10 mouse cellular contexts compared by ENCODE assay signal in the genomic region with DNA sequence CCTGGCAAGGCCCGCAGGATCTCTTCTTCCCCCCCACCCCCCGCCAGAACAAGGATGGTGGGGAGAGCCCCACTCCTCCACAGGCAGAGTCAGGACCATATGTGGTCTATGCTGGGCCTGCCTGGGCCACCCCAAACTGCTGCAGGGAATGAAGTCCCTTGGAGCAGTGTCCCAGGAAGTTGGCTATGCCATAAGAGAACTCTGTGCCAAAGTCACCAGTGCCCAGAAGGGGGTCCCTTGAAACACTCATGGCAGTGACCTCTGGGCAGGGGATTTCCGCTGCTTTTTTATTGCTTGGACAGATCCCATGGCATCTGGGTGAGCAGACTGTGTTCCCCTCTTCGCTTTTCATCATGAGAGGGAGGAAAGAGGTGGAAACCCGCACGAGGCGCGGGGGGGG. TPM values are rescaled to one million over a fixed set of nuclear protein-coding genes. Genes with fewer than 3 reads are reported as not detected.
DNase-seq lines count a peak whose midpoint lies in the region; ATAC-seq and TF ChIP-seq lines count a peak whose summit lies in the region.
"Had no signal": no experiment of that assay in that cellular context is flagged by ENCODE, and none has a peak within 500 bp of the region (broad histone marks: within the 10 kb centered on the region; RNA-seq: fewer than 3 reads in every experiment).

No protein-coding gene starts in this region.

- 0 out of 2 replicates have a peak overlapping the region, but pooled peaks have one; percentile 6 for H3K9ac ChIP-seq in heart, adult 2 months (ENCODE audit: low read depth, low read length)
- no peak overlapping the region for H3K9ac ChIP-seq in midbrain, embryonic 16.5 days (ENCODE audit: low read depth, low read length)
- H3K9ac ChIP-seq in hindbrain, embryonic 13.5 days: peak overlapping the region; percentile 11; the same call in 1 of the 2 replicates
- no peak overlapping the region for H3K9ac ChIP-seq in neural tube, embryonic 13.5 days

- H3K4me1 ChIP-seq in heart, adult 2 months (ENCODE audit: control insufficient read depth, insufficient read depth, low read length): peaks cover 54% of the 10 kb centered on the region
- peaks cover 100% of the 10 kb centered on the region for H3K4me1 ChIP-seq in midbrain, embryonic 10.5 days
- peaks cover 66% of the 10 kb centered on the region for H3K4me1 ChIP-seq in midbrain, embryonic 16.5 days (ENCODE audit: control insufficient read depth, insufficient read depth, low read length)
- H3K4me1 ChIP-seq in hindbrain, embryonic 13.5 days (replicated peaks): peaks cover 99% of the 10 kb centered on the region
- peaks cover 100% of the 10 kb centered on the region for H3K4me1 ChIP-seq in neural tube, embryonic 13.5 days (replicated peaks)

- no peak for ATAC-seq in midbrain, embryonic 16.5 days
- ATAC-seq in hindbrain, embryonic 13.5 days (ENCODE audit: low FRiP score): no peak
- no peak for ATAC-seq in neural tube, embryonic 13.5 days (ENCODE audit: low read depth)
- ATAC-seq: inflammation-experienced regulatory T-cells, adult 6 months had no signal

- TF ChIP-seq EP300 in heart, adult 2 months (IDR thresholded peaks at IDR 0.05; ENCODE audit: insufficient read depth, low read depth, low read length): no peak

- WGBS in heart, adult 2 months: 47% methylated on average over 8 of the region's 8 CpGs
- WGBS in midbrain, embryonic 10.5 days: 60% methylated on average over 7 of the region's 8 CpGs
- WGBS in midbrain, embryonic 16.5 days: 49% methylated on average over 7 of the region's 8 CpGs
- WGBS in hindbrain, embryonic 13.5 days: 72% methylated on average over 7 of the region's 8 CpGs
- 65% methylated on average over 8 of the region's 8 CpGs for WGBS in neural tube, embryonic 13.5 days

- no peak for TF ChIP-seq CTCF in heart, adult 2 months (IDR thresholded peaks at IDR 0.05)

- no peak overlapping the region for H3K4me2 ChIP-seq in midbrain, embryonic 16.5 days (ENCODE audit: low read length)
- H3K4me2 ChIP-seq in hindbrain, embryonic 13.5 days: no peak overlapping the region
- no peak overlapping the region for H3K4me2 ChIP-seq in neural tube, embryonic 13.5 days

- H3K27me3 ChIP-seq in heart, adult 2 months (ENCODE audit: control insufficient read depth, insufficient read depth, low read length): no peaks in the 10 kb centered on the region
- H3K27me3 ChIP-seq in midbrain, embryonic 10.5 days (ENCODE audit: low read depth, poor library complexity, severe bottlenecking): no peaks in the 10 kb centered on the region
- no peaks in the 10 kb centered on the region for H3K27me3 ChIP-seq in midbrain, embryonic 16.5 days (ENCODE audit: control insufficient read depth, insufficient read depth, low read depth, low read length)
- 0 out of 2 replicates have a peak, but pooled peaks cover 11% of the 10 kb centered on the region for H3K27me3 ChIP-seq in hindbrain, embryonic 13.5 days
- H3K27me3 ChIP-seq in neural tube, embryonic 13.5 days: peaks cover 3% of the 10 kb centered on the region

- no peaks in the 10 kb centered on the region for H3K9me3 ChIP-seq in midbrain, embryonic 10.5 days (replicated peaks)
- H3K9me3 ChIP-seq in midbrain, embryonic 16.5 days (replicated peaks; ENCODE audit: control insufficient read depth, low read length, poor library complexity, severe bottlenecking): no peaks in the 10 kb centered on the region
- H3K9me3 ChIP-seq in hindbrain, embryonic 13.5 days: no peaks in the 10 kb centered on the region
- H3K9me3 ChIP-seq in neural tube, embryonic 13.5 days: no peaks in the 10 kb centered on the region

- H3K36me3 ChIP-seq in heart, adult 2 months (ENCODE audit: control insufficient read depth, insufficient read depth, low read length): peaks cover 2% of the 10 kb centered on the region; the same call in 1 of the 2 replicates
- H3K36me3 ChIP-seq in midbrain, embryonic 10.5 days: peaks cover 56% of the 10 kb centered on the region
- no peaks in the 10 kb centered on the region for H3K36me3 ChIP-seq in midbrain, embryonic 16.5 days (ENCODE audit: control insufficient read depth, insufficient read depth, low read length)
- H3K36me3 ChIP-seq in hindbrain, embryonic 13.5 days: peaks cover 5% of the 10 kb centered on the region; the same call in 1 of the 2 replicates
- H3K36me3 ChIP-seq in neural tube, embryonic 13.5 days: peaks cover 3% of the 10 kb centered on the region; the same call in 1 of the 2 replicates

- H3K79me2 ChIP-seq in heart, adult 2 months (replicated peaks; ENCODE audit: control insufficient read depth, insufficient read depth, low read length): 0 out of 2 replicates have a peak, but pooled peaks cover 1% of the 10 kb centered on the region

- no peak for TF ChIP-seq POLR2A in heart, adult 2 months (IDR thresholded peaks at IDR 0.05; ENCODE audit: insufficient read depth, low read depth, low read length)

- H3K4me3 ChIP-seq in heart, adult 2 months: no peak overlapping the region
- H3K4me3 ChIP-seq in midbrain, embryonic 10.5 days: no peak overlapping the region; the same call in 1 of the 2 replicates
- H3K4me3 ChIP-seq in midbrain, embryonic 16.5 days (ENCODE audit: low read depth, low read length): no peak overlapping the region
- no peak overlapping the region for H3K4me3 ChIP-seq in hindbrain, embryonic 13.5 days
- no peak overlapping the region for H3K4me3 ChIP-seq in neural tube, embryonic 13.5 days

- no peak for DNase-seq in heart, adult 2 months
- no peak for DNase-seq in heart, postnatal 4 days
- no peak for DNase-seq in midbrain, embryonic 10.5 days (ENCODE audit: low spot score)
- DNase-seq in layer of hippocampus, adult 9-11 months: no peak
- no peak for DNase-seq in adrenal gland, postnatal 14 days

- intact Hi-C loops in heart, adult 2 months (cut with DNase I): loop anchor here (1.0 to 5.0 kb wide), 2 partner anchors 14 to 113 kb away; no protein-coding TSS in a partner anchor

- H3K27ac ChIP-seq in heart, adult 2 months: peak overlapping the region; percentile 56
- peak overlapping the region; percentile 76 for H3K27ac ChIP-seq in midbrain, embryonic 10.5 days (replicated peaks)
- H3K27ac ChIP-seq in midbrain, embryonic 16.5 days (ENCODE audit: low read length): no peak overlapping the region
- H3K27ac ChIP-seq in hindbrain, embryonic 13.5 days: peak overlapping the region; percentile 44; the same call in 1 of the 2 replicates
- 0 out of 2 replicates have a peak overlapping the region, but pooled peaks have one; percentile 3 for H3K27ac ChIP-seq in neural tube, embryonic 13.5 days (replicated peaks)
- H3K27ac ChIP-seq: macrophage had no signal

RNA-seq across cellular contexts. Expression of a gene that starts 22.8 kb away (rescaled TPM):
- 1 to 10 TPM; 5.4 to 9.7 TPM for total RNA-seq in heart, adult 2 months (2021)
- polyA plus RNA-seq in heart, adult 2 months (2012; rRNA removed): 5.9 and 6.4 TPM in 2 replicates
- total RNA-seq in heart, postnatal 4 days (2021): 10 to 100 TPM; 14.1 to 16.5 TPM
- 14.3 and 16.6 TPM in 2 replicates for polyA plus RNA-seq in midbrain, embryonic 10.5 days (2016; fragmentation: Nextera tagmentation; extraction: Ambion mirVana)
- 9.7 and 13.7 TPM in 2 replicates for polyA plus RNA-seq in midbrain, embryonic 16.5 days (2015; fragmentation: Nextera tagmentation; extraction: Ambion mirVana)
- 13.6 and 17.0 TPM in 2 replicates for polyA plus RNA-seq in hindbrain, embryonic 13.5 days (2015; fragmentation: Nextera tagmentation; extraction: Ambion mirVana)
- polyA plus RNA-seq in neural tube, embryonic 13.5 days (2015; fragmentation: Nextera tagmentation; extraction: Ambion mirVana): 13.6 and 15.3 TPM in 2 replicates
- 12.4 and 17.2 TPM in 2 replicates for total RNA-seq in adrenal gland, postnatal 14 days (2021)
- polyA plus RNA-seq: inflammation-experienced regulatory T-cells, adult 6 months had no signal

Comparison
In these comparisons a context has a peak if more than half of its experiments do, and no peak if none do; other contexts are left out.
1. H3K9ac ChIP-seq: peak in heart, adult 2 months (single experiment) and hindbrain, embryonic 13.5 days (single experiment); none in midbrain, embryonic 16.5 days (single experiment) and neural tube, embryonic 13.5 days (single experiment).